Comparison of ENCODE assay signal across 8 mouse cellular contexts in the genomic region with DNA sequence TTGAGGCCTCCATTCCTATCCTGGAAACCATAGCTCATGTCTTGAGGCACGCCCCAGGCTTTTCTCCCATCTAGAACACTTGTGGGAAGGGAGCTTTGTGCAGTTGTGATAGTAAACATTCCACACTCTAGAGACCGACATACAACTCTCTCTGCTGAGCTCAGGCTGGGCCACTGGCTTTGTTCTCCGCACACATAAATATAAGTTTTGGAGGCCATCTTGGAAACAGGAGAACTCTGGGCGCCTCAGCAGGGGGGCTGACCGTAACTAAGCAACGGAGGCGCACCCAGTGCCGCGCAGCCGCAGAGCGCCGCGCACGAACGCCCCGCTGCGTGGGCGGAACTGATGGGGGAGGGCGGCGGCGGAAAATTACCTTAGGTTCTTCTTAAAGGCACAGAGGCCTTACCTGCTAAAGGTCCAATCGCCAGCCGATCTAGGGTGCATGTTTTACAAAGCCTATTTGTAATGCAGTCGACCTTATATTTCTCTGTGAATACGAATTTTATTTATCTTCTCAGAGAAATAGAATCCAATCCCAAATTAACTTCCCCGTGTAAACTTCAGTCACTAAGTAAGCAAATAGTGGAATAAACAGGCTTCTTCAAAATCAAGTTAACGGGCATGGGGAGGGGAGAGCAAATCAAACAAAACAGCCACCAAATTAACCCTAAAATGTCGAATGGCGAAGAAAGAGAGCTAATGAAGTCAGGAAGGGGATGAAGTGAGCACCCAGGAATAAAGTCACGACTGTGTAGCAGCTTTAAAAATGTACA.
A peak's percentile ranks its signal among the peaks of the same experiment; 100 is the strongest.
DNase-seq lines count a peak whose midpoint lies in the region; ATAC-seq and TF ChIP-seq lines count a peak whose summit lies in the region.

No protein-coding gene starts in this region.

- peak overlapping the region; percentile 46 for H3K9ac ChIP-seq in intestine, postnatal 0 days (ENCODE audit: low read depth, low read length)
- peak overlapping the region; percentile 50 for H3K9ac ChIP-seq in limb, embryonic 11.5 days (ENCODE audit: low read length)
- peak overlapping the region; percentile 65 for H3K9ac ChIP-seq in midbrain, embryonic 13.5 days (replicated peaks)

- peak overlapping the region; percentile 85 for H3K27ac ChIP-seq in intestine, postnatal 0 days (ENCODE audit: low read depth, low read length)
- peak overlapping the region; percentile 91 for H3K27ac ChIP-seq in limb, embryonic 11.5 days (replicated peaks; ENCODE audit: low read depth, low read length)
- peak overlapping the region; percentile 90 for H3K27ac ChIP-seq in midbrain, embryonic 13.5 days
- H3K27ac ChIP-seq in small intestine, adult 2 months (ENCODE audit: insufficient read depth, low read depth, low read length), result peak overlapping the region; percentile 85

- peak; percentile 27; the same call in 1 of the 2 replicates for TF ChIP-seq POLR2A in small intestine, adult 2 months (IDR thresholded peaks at IDR 0.05; ENCODE audit: low read depth, low read length)

- no peaks in the 10 kb centered on the region for H3K4me1 ChIP-seq in intestine, postnatal 0 days (replicated peaks; ENCODE audit: control insufficient read depth, insufficient read depth, low read length)
- peaks cover 9% of the 10 kb centered on the region; the same call in 1 of the 2 replicates for H3K4me1 ChIP-seq in limb, embryonic 11.5 days (ENCODE audit: control insufficient read depth, insufficient read depth, low read length)
- H3K4me1 ChIP-seq in midbrain, embryonic 13.5 days (replicated peaks), result peaks cover 19% of the 10 kb centered on the region
- H3K4me1 ChIP-seq in small intestine, adult 2 months (ENCODE audit: control insufficient read depth, insufficient read depth, insufficient read length, low read length), result peaks cover 3% of the 10 kb centered on the region; the same call in 1 of the 2 replicates

- 2% methylated on average over 30 of the region's 30 CpGs for WGBS in intestine, postnatal 0 days
- 4% methylated on average over 30 of the region's 30 CpGs for WGBS in limb, embryonic 11.5 days
- WGBS in midbrain, embryonic 13.5 days, result 2% methylated on average over 30 of the region's 30 CpGs
- WGBS in small intestine, adult 2 months, result 3% methylated on average over 30 of the region's 30 CpGs

- H3K9me3 ChIP-seq in intestine, postnatal 0 days (ENCODE audit: control insufficient read depth), result no peaks in the 10 kb centered on the region
- no peaks in the 10 kb centered on the region for H3K9me3 ChIP-seq in limb, embryonic 11.5 days (ENCODE audit: control insufficient read depth, low read length)
- H3K9me3 ChIP-seq in midbrain, embryonic 13.5 days, result no peaks in the 10 kb centered on the region

- no peak for TF ChIP-seq CTCF in intestine, postnatal 0 days (IDR thresholded peaks at IDR 0.05; ENCODE audit: low read depth)
- TF ChIP-seq CTCF in small intestine, adult 2 months (IDR thresholded peaks at IDR 0.05; ENCODE audit: extremely low read depth, insufficient read length, insufficient replicate concordance, low read depth, low read length), result no peak

- no peaks in the 10 kb centered on the region for H3K36me3 ChIP-seq in intestine, postnatal 0 days (ENCODE audit: control insufficient read depth, insufficient read depth)
- no peaks in the 10 kb centered on the region for H3K36me3 ChIP-seq in limb, embryonic 11.5 days (ENCODE audit: control insufficient read depth, insufficient read depth, low read length)
- no peaks in the 10 kb centered on the region for H3K36me3 ChIP-seq in midbrain, embryonic 13.5 days
- H3K36me3 ChIP-seq in small intestine, adult 2 months (ENCODE audit: control insufficient read depth, insufficient read depth, low read length), result no peaks in the 10 kb centered on the region

- ATAC-seq in intestine, postnatal 0 days, result peak; percentile 96
- peak; percentile 90 for ATAC-seq in limb, embryonic 11.5 days (ENCODE audit: insufficient number of reproducible peaks, low FRiP score, low TSS enrichment, low read depth)
- ATAC-seq in midbrain, embryonic 13.5 days, result peak; percentile 91

- no peaks in the 10 kb centered on the region for H3K27me3 ChIP-seq in intestine, postnatal 0 days (replicated peaks; ENCODE audit: control insufficient read depth, insufficient read depth, low read length)
- H3K27me3 ChIP-seq in limb, embryonic 11.5 days (ENCODE audit: control insufficient read depth, insufficient read depth, low read length), result no peaks in the 10 kb centered on the region
- H3K27me3 ChIP-seq in midbrain, embryonic 13.5 days, result no peaks in the 10 kb centered on the region
- H3K27me3 ChIP-seq in small intestine, adult 2 months (ENCODE audit: control insufficient read depth, insufficient read depth, low read length), result no peaks in the 10 kb centered on the region

- H3K4me3 ChIP-seq in intestine, postnatal 0 days (ENCODE audit: low read depth, low read length), result peak overlapping the region; percentile 42
- H3K4me3 ChIP-seq in limb, embryonic 11.5 days (ENCODE audit: low read depth, low read length), result peak overlapping the region; percentile 15
- H3K4me3 ChIP-seq in midbrain, embryonic 13.5 days (replicated peaks), result peak overlapping the region; percentile 31
- H3K4me3 ChIP-seq in small intestine, adult 2 months (ENCODE audit: low read depth, low read length), result peak overlapping the region; percentile 42

- peak; percentile 94 for DNase-seq in layer of hippocampus, adult 11-12 months (ENCODE audit: low spot score)
- DNase-seq in layer of hippocampus, adult 9-10 months (ENCODE audit: low spot score), result no peak
- DNase-seq in embryo, embryonic 9.5 days (ENCODE audit: extremely low spot score), result peak; percentile 93
- peak; percentile 84 to 91 for DNase-seq in gastrocnemius, postnatal 4 days (ENCODE audit: low spot score in 2 of 2)
- peak; percentile 95 for DNase-seq in limb, embryonic 11.5 days (ENCODE audit: low spot score)

- H3K4me2 ChIP-seq in intestine, postnatal 0 days (replicated peaks; ENCODE audit: low read depth), result peak overlapping the region; percentile 66
- peak overlapping the region; percentile 42 for H3K4me2 ChIP-seq in limb, embryonic 11.5 days (ENCODE audit: low read depth, severe bottlenecking)
- peak overlapping the region; percentile 59 for H3K4me2 ChIP-seq in midbrain, embryonic 13.5 days (replicated peaks)
